Mouse (Mus musculus) 3134 (cell line): ENCODE data around the gene Gm13420.
"Not testable (repeated sequence)": the region's sequence is repeated elsewhere in the genome, so short reads cannot be mapped to it uniquely, and the experiment has no call there.

Experiments used
- DNase-seq: peaks from one replicate; pipeline ENCODE4 v3.0.0-alpha.2; 2011; ENCODE audit warnings: low spot score; ENCODE audit not compliant: insufficient read length; ENCODE audit errors: extremely low read depth

Gene Gm13420

GRCm38 (mm10) chr2:29739368-29739767, 12.1 kb downstream of the Gm13420 start:
- DNase-seq: no peak

- no peak for DNase-seq
Observed at GRCm38 (mm10) chr2:29738799-29739198, 12.7 kb downstream of the Gm13420 start.

- no peak for DNase-seq
Observed at GRCm38 (mm10) chr2:29737209-29737925, 14.1 kb downstream of the Gm13420 start.

- no peak for DNase-seq
Observed at GRCm38 (mm10) chr2:29735708-29736107, 15.8 kb downstream of the Gm13420 start.

- no peak for DNase-seq
Observed at GRCm38 (mm10) chr2:29733348-29733747, 18.1 kb downstream of the Gm13420 start.

- DNase-seq: no peak
Observed at GRCm38 (mm10) chr2:29732559-29732958, 18.9 kb downstream of the Gm13420 start.

- peak; percentile 50 for DNase-seq
Observed at GRCm38 (mm10) chr2:29731545-29731944, 19.9 kb downstream of the Gm13420 start.

GRCm38 (mm10) chr2:29729500-29729899, 22.0 kb downstream of the Gm13420 start:
- DNase-seq: no peak

GRCm38 (mm10) chr2:29724664-29725365, 26.7 kb downstream of the Gm13420 start:
- no peak for DNase-seq

GRCm38 (mm10) chr2:29723132-29723531, 28.4 kb downstream of the Gm13420 start:
- DNase-seq: no peak

GRCm38 (mm10) chr2:29718581-29718980, 32.9 kb downstream of the Gm13420 start:
- no peak for DNase-seq

- DNase-seq: peak; percentile 83
Observed at GRCm38 (mm10) chr2:29716691-29717090, 34.8 kb downstream of the Gm13420 start.

- DNase-seq: no peak
Observed at GRCm38 (mm10) chr2:29716143-29716542, 35.3 kb downstream of the Gm13420 start.

- DNase-seq: no peak
Observed at GRCm38 (mm10) chr2:29714127-29714526, 37.4 kb downstream of the Gm13420 start.

- no peak for DNase-seq
Observed at GRCm38 (mm10) chr2:29713501-29713900, 38.0 kb downstream of the Gm13420 start.

GRCm38 (mm10) chr2:29711877-29712276, 39.6 kb downstream of the Gm13420 start:
- DNase-seq: peak; percentile 67

GRCm38 (mm10) chr2:29711038-29711437, 40.4 kb downstream of the Gm13420 start:
- DNase-seq: no peak

GRCm38 (mm10) chr2:29708209-29708608, 43.3 kb downstream of the Gm13420 start:
- DNase-seq: not testable (repeated sequence)

- no peak for DNase-seq
Observed at GRCm38 (mm10) chr2:29707731-29708130, 43.8 kb downstream of the Gm13420 start.

GRCm38 (mm10) chr2:29706726-29707620, 44.5 kb downstream of the Gm13420 start:
- no peak for DNase-seq

GRCm38 (mm10) chr2:29705493-29705892, 46.0 kb downstream of the Gm13420 start:
- DNase-seq: no peak
